Mouse (Mus musculus): ENCODE measurements around the gene Itpr3.

The Itpr3 gene

DNA sequence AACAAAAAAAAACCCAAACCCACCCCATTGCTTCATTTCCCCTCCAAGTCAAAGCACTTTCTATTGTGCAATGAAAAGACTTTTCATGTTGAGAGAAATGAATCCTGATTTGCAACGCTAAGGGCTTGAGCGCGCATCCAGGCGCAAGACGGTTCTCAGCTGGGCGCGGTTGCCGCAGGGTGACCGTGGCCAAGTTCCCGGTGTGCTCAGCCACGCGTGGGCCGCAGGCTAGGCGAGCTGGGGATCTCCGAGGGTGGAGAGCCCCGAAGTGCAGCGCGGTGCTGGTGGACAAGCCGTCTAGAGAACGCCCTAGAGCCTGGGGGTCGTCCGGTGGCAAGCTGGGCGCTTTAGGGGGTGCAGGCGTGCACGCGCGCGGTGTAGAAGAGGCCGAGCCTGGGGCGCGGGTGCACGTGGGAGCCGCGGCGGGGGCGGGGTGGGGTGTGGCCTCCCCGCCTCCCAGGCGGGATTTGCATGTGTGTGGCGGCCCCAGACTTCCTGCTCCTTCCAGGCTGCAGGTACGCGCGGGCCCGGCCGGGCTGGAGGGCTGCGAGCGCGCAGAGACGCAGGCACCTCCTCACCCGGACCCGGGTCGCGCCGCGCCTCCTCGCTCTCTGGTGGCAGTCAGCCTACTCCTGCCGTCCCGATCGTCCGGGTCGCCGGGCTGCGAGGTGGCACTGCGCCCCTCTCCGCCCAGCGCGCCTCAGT, at the start of gene Itpr3:
TSS of gene Itpr3 (plus strand) at position 493 of the 705 bp plus-strand sequence.
- DNase-seq (ENCODE audit: low spot score) = peak; percentile 59

DNA sequence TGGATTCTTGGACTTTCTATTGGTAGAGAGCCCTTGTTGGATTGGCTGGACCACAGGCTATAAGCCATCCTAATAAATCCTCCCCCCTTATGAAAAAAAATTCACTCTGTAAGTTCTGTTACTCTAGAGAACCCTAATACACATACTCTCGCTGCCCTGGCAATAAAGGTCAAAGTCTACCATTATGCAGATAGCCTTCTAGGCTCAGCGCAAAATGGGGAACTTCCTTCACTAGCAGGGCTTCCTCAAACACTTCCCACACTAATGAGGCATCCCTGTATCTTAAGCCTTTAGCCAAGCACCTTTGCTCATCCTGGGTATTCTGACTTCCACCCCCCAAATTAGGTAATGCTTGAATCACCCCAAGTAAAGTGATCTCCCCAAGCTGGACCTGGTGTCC, 48.8 kb upstream of the Itpr3 start:
- no peak for DNase-seq (ENCODE audit: low spot score)

DNA sequence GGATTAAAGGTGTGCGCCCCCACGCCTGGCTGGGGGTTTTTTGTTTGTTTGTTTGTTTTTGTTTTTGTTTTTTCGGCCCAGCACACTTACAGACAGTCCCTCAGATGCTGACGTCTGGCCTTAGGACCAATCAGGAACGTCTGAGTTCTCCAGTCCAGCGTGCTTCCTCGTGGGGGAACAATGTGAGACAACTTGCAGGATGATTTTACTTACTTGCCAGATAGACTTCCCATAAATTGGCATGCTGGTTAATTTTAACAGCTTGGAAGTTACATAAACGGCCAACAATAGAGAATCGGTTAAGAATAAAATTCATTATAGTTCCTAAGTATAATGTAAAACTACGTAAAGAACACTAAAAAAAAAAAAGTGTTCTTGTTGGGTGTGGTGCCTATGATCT, 45.9 kb upstream of the Itpr3 start:
- DNase-seq (ENCODE audit: low spot score) = no peak

DNA sequence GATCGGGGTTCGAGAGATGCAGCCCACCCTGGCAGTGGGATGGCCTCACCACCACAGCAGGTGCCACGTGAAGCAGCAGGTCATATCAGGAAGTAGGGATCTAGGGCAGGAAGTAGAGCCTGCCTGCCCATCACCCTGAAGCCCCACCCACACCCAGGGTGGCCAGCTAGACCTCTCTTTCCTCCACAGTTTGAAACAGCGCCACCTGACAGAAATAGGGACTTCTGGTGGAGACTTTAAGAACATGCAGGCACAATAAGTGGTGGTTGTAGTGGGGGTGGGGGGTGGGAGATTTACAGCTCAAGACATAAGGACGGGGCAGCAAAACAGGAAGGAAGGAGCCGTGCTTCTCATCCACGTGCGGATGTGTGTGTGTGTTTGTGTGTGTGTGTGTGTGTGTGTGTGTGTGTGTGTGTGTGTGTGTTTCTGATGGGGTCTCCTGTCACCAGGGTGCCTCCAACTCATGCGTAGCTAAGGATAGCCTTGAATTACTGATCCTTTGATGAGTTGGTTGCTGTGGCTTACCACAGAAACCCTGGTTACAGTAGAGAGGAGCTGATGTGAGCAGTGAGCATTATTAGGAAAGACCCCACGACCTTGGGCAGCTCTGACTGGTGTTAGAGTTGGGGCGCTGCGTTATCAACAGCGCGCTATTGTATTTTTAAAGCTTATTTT, 45.0 kb upstream of the Itpr3 start:
- DNase-seq (ENCODE audit: low spot score) = no peak

DNA sequence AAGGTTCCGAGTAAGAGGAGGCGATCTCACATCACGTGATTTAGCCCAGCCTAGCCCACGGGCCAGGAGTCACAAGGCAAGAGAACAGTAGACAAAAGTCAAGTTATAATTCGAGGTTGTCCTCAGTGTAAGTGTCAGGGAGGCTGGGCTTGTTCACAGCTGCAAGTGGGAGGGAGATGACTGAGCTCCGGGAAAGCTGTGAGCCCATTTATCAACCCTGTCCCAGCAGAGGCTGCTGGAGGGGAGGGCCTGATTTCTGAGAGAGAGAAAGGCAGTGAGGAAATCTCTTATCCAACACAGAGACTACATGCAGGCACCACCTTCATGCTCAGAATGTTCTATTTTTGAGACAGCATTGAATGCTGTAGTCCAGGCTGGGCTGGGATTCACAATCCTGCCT, 44.2 kb upstream of the Itpr3 start:
- peak; percentile 43 for DNase-seq (ENCODE audit: low spot score)

DNA sequence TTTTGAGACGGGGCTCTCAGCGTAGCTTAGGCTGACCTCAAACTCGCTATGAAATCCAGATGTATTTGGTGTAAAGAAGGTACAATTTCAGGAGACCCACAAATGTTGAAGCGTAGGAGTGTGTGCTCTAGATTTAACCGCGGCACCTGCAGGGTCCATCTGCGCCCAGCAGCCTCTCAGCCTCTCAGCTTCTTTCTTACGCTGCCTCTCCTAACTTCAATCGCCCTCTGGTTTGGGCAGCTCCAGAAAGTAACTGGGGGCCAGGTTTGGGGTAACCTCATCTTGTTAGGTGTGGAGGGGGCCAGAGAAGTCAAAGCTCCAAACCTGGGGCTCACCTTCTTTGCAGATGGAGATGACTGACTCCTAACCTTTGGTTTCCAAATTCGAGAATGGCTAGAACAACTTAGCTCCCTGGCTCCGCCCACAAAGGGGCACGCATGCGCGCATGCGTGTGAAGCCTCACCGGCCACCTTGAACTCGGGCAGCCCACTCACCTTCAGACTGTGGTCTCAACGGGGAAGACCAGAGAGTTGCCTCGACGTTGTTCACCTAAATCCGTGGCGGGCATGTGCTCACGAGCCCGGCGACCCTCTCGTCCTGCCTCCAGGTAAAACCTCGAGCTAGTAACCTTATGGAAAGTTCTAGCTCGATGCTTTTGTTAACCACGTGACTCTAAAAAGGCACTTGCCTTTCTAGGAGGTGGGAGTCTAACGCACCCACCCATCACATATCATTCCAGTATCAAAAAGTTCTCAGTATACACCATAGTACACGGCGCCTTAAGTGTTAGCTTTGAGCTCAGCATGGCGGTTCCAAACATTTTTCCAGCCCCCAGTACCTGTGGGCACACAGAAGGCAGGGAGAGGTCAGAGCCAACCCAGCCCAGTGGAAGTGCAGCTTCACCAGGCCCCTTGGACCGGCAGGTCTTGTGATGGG, 39.3 kb upstream of the Itpr3 start:
- DNase-seq (ENCODE audit: low spot score) = peak; percentile 95

DNA sequence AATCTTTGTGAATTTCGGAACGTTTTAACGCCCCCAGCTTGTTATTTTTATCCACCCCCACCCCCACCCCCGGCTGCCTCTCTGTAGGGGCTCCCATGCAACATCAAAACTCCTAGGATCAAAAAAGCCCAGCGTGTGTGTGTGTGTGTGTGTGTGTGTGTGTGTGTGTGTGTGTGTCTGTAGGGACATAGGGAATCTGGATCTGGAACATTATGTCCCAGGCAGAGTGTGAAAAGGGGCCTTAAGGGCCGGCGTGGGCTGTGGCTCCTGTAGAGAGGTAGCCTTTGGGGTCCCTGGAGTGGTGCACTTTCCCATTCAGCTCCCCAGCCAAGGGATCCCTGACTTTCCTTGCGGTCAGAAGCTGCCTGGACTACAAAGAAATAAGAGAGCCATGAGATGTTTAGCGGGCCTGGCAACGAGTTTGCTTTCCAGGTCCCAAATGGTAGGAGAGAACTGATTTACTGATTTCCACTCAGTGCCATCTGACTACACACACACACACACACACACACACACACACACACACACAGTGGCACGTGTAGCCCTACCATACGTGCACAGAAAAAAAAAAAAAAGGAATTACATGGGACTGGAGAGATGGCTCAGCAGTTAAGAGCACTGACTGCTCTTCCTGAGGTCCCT, 38.4 kb upstream of the Itpr3 start:
- no peak for DNase-seq (ENCODE audit: low spot score)

DNA sequence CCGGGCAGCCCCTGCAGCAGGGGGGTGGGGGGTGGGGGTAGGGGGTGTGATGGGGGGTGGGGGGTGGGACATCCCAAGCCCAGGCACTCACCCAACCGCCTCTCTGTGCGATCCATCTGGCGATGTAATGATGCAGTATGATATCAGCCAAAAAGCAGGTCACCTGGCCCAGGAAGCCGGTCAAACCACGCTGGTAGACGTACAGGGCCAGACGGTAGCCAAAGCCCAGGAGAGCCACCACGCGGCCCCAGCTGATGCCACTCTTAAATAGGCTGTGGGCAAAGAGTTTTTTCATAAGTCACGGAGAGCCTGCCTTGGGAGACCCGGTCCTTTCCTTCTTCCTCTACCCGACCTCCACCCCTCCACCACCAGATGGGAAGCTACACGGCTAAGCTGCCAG, 36.0 kb upstream of the Itpr3 start:
- DNase-seq (ENCODE audit: low spot score) = no peak

DNA sequence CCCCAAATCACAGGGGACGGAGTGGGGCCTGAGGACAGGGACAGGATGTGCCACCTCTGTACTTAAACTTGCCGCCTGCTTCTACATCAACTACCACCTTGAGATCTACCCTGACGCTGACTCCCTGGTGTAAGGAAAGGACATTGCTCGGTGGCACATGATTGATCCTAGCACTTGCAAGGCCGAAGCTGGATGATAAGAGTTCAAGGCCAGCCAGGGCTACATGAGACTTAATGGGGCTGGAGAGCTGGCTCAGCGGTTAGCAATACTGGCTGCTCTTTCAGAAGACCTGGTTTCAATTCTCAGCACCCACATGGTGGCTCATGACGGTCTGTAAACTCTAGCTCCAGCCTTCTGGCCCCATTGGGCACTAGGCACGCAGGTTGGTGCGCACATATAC, 35.4 kb upstream of the Itpr3 start:
- DNase-seq (ENCODE audit: low spot score) = no peak

DNA sequence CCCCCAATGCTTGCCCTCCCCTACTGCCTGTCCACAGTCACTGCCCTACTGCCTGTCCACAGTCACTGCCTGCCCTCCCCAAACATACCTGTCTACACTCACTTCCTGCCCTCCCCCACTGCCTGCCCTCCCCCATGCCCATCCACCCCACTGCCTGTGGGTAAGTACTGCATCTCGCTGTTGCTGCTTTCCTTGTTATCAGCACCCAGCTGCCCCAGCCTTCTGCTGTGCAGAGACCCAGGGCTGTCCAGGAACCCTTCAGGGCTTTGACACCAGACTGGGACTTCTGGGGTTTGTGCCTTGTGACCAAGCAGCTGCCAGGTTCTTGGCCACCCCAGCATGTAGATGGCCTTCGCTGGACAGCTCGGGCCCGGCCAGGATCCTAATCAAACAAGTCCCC, 33.8 kb upstream of the Itpr3 start:
- DNase-seq (ENCODE audit: low spot score) = no peak

DNA sequence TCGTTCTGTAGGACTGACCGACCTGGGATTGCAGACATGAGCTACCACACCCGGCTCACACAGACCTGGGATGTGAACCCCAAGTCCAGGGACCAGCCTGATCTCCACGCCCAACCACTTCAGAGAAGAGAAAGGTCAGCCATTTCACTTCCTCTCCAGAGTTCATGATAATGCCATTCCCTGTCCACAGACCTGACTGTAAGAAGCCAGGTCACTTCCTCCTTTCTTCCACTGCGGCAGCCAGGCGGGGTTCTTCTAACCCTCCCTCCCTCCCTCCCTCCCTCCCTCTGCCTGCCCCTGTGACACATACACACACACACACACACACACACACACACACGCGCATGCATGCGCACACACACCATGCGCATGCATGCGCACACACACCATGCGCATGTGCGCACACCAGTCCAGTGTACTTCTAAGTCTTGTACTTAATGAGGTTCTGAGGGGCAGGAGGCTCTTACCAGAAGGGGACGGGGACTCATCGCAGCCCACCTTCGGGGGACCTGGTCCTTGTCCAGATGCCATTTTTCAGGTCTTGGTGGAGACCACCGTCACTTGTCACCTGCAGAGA, 31.7 kb upstream of the Itpr3 start:
- no peak for DNase-seq (ENCODE audit: low spot score)

DNA sequence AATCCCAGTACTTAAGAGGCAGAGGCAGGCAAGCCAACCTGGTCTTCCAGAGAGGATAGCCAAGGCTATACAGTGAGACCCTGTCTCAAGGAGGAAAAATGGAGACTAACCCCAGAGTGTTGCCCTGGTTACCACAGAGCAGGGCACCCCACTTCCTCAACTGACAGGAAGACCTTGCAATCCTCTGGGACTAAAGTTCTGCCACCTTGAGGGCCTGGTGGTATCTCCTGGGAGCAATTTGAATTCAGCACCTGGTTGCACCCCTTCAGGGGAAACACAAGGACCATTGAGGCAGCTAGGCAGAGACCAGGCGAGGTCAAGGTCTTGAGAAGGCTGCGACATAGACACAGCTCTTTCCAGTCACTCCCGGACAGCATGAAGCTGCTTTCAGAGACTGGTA, 31.2 kb upstream of the Itpr3 start:
- no peak for DNase-seq (ENCODE audit: low spot score)

DNA sequence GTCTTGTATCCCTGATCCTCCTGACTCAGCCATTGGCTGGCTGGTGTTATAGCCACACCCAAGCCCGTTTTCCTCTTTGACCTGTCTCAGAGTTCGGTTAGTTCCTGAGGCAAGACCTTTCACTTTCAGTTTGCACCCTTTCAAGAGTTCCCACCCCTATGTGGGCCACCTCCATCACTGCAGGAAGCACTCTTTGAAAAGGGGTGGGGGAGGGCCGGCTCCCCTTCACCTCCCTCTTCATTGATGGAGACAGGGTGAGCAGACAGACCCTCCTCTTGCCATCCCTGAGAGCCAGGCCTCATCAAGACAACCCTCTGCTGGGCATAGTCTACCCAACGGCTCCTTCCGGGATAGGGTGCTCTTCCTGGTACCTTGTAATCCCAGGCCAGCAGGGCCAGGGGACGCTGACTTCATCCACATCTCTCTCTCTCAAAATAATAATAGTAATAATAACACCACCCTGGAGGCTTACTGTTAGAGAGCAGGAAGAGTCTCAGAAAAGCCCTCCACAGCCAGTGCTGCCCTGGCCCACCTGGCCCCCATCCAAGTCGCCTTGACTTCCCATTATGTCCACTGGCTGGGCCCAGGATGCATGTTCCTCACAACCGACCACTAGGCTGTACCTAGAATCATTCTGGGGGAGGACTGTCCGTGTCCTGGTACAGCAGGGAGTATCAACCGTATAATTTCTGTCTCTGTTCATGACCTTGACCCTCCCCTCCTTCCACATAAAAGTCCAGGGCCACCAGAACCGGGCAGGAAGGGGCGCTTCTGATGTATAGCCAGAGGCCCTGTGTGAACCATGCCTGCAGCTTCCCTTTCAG, 29.4 kb upstream of the Itpr3 start:
- no peak for DNase-seq (ENCODE audit: low spot score)

DNA sequence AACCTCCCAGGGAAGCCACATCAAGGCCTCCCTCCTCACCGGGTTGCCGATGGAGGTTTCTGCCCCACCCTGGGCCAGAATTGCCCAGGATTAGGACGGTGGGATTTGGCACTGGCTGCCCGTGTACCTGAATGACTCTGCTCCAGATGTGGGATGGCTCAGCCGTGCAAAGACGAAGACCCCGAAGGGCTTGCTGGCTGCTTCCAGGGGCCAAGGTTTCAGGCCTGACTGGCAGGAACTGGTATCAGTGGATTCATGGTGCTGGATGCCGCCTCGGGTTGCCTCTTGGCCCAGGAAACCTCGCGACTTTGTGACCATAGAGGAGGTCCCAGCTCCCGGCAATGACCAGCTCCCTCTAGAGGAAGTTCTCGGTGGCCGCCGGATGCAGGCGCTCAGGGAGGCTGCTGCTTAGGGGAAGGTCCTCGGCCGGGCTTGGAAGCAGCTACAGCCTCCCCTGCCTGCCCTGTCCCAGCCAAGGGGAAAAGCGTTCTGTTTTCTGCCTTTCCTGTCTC, 28.8 kb upstream of the Itpr3 start:
- DNase-seq (ENCODE audit: low spot score) = peak; percentile 92

DNA sequence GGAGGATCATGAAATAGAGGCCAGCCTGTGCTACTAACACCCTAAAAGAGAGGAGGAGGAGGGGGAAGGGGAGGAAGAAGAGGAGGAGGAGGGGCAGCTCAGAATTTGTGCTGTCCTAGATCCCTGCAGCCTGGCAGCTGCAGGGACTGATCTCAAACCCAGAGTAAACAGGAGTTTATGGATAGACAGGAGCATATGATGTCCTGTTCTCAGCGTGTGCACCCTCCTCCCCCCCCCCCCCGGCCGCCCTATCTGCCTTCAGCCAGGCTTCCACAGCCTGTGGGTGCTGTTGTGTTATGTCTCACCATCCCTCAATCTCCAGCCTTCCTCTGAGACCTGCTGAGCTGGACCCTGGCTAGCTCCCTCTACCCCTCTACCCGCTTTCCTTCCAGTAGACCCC, 28.2 kb upstream of the Itpr3 start, which contains the start of gene Bak1:
TSS of gene Bak1 (minus strand) at position 101 of the 400 bp plus-strand sequence.
- DNase-seq (ENCODE audit: low spot score) = no peak

DNA sequence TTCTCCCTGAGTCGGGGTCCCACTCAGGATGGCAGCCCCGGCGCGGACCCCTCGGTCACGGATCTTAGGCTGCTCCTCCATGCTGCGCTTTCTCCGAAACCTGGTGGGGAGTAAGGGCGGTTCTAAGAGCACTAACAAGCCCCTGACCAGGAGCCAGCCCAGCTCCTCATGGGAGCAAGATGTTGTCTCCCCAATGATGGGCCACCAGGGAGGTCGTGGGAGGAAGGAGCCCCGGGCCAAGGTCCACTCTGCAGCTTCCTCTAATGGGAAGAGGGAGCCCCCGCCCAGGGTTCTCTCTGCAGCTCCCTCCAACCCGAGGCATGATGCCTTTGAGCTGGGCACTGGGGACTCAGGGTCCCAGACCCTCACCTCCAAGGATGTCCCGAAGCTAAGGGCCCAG, 27.7 kb upstream of the Itpr3 start:
- DNase-seq (ENCODE audit: low spot score) = no peak

DNA sequence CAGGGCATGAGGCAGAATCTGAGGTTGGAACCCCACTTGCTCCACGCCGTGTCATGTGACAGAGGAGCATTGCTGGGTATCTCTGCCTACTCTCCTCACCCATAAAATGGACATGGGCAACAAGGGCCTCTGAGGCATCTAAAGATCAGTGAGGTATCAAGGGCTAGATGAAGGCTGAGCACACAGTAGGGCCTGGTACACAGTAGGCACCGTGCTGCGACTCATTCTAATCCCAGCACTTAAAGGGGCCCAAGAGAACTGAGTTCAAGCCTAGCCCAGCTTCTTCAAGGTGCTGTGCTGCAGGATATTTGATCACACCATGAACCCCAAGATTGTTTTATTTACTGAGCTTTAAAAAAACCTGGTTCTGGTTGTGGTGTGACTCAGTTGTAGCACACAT, 26.2 kb upstream of the Itpr3 start:
- no peak for DNase-seq (ENCODE audit: low spot score)

DNA sequence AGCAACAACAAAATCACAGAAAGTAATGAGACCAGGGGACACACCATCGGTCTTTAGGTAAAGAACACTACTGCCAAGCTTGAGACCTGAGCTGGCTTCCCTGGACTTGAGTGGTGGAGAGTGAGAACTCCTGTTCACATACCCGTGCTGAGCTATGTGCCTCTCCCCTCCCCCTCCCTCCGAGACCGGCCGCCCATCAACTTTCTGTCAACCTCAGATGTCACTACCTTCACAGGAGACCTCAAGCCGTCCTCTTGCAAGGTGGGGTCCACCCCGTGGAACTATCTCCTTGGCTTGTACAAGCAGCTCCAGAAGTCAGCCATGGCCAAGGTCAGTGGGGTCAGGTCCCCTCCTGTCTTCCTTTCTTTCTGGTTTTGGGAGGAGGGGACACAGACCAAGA, 24.8 kb upstream of the Itpr3 start:
- DNase-seq (ENCODE audit: low spot score) = no peak

DNA sequence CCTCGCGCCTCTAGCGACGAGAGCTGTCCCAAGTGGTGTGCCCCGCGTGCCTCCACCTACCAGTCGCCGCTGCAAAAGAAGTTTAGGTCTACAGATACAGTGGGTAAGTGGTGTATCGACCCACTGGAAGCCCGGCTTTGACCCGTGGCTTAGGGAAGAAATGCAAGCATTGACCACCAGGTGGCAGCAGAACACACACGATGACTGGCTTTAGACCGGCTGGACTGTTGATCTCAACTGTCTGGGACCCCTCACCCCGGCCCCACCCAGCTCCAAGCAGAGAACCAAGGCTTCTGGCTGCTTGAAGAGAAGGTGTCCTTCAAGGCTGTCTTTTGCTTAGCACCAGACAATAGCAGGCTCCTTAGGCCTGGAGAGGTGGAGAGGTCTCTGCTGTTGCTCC, 24.2 kb upstream of the Itpr3 start:
- DNase-seq (ENCODE audit: low spot score) = peak; percentile 95

DNA sequence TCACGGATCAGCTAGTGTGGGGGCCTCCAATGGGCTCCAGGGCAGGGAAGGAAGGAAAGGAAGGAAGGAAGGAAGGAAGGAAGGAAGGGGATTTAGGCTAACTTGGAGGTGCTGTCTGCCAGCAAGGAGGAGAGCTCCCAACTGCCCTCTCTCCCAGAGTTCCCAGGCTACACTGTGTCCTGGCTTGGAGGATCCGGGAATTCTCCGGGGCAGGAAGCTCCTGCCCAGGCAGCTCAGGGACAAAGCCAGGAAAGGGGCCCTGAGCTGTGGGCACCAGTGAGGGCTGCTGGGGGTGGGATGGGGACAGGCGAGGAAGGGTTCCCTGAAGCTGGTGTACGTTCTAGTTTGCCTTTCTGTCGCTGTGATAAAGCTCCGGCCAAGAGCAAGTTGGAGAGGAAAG, 20.6 kb upstream of the Itpr3 start:
- DNase-seq (ENCODE audit: low spot score) = no peak

Data from embryo, embryonic 10 days (tissue).